Mouse (Mus musculus) heart, adult 2 months (tissue): ENCODE results near the gene Apopt1.

Experiments
- CTCF ChIP-seq: fragments of 200-600 bp; IDR thresholded peaks from 2 replicates; pipeline ENCODE4 v1.8.1; 2022; ENCODE audit warnings: antibody characterized with exemption, mild to moderate bottlenecking, moderate library complexity
- EP300 ChIP-seq: fragments of 200-500 bp; IDR thresholded peaks from 2 replicates; pipeline ENCODE4 v1.6.1; 2011; ENCODE audit warnings: low read depth, low read length, control low read depth; ENCODE audit not compliant: insufficient read depth

- TF ChIP-seq EP300 (no peak), CTCF (no peak)
These were observed 13.5 kb upstream of the Apopt1 start for GRCm38 (mm10) chr12:111699542-111699941.
